ENCODE assay signal across 8 mouse cellular contexts in genomic region chr2:127587514-127587844, GRCm38 (mm10). TPM values are rescaled to one million over a fixed set of nuclear protein-coding genes. Genes with fewer than 3 reads are reported as not detected.
A peak's percentile ranks its signal among the peaks of the same experiment; 100 is the strongest.
DNase-seq lines count a peak whose midpoint lies in the region; ATAC-seq and TF ChIP-seq lines count a peak whose summit lies in the region.

No protein-coding gene starts in this region.

- peak overlapping the region; percentile 81 for H3K27ac ChIP-seq in lung, embryonic 14.5 days (ENCODE audit: low read depth)
- no peak overlapping the region for H3K27ac ChIP-seq in embryonic fibroblast, embryonic 13.5 days (ENCODE audit: insufficient read depth, low read length)
- peak overlapping the region; percentile 99 for H3K27ac ChIP-seq in limb, embryonic 10.5 days
- peak overlapping the region; percentile 94 for H3K27ac ChIP-seq in neural tube, embryonic 14.5 days (ENCODE audit: low read depth, low read length)

- peak overlapping the region; percentile 94 for H3K4me3 ChIP-seq in lung, embryonic 14.5 days (ENCODE audit: low read depth, low read length)
- peak overlapping the region; percentile 93 for H3K4me3 ChIP-seq in embryonic fibroblast, embryonic 13.5 days (ENCODE audit: insufficient read depth, low read length)
- peak overlapping the region; percentile 92 for H3K4me3 ChIP-seq in limb, embryonic 10.5 days
- H3K4me3 ChIP-seq in neural tube, embryonic 14.5 days (ENCODE audit: low read depth, low read length): peak overlapping the region; percentile 80

- TF ChIP-seq POLR2A in embryonic fibroblast, embryonic 13.5 days (IDR thresholded peaks at IDR 0.05; ENCODE audit: low read depth, low read length): no peak

- WGBS in lung, embryonic 14.5 days: under 1% methylated on average over 22 of the region's 22 CpGs
- under 1% methylated on average over 22 of the region's 22 CpGs for WGBS in limb, embryonic 10.5 days
- under 1% methylated on average over 22 of the region's 22 CpGs for WGBS in neural tube, embryonic 14.5 days

- H3K9ac ChIP-seq in lung, embryonic 14.5 days: peak overlapping the region; percentile 72
- peak overlapping the region; percentile 88 for H3K9ac ChIP-seq in neural tube, embryonic 14.5 days (replicated peaks; ENCODE audit: low read depth, low read length)

- ATAC-seq in lung, embryonic 14.5 days (ENCODE audit: insufficient read depth): peak; percentile 22
- peak; percentile 28 for ATAC-seq in neural tube, embryonic 14.5 days (ENCODE audit: low read depth)
- no peak for ATAC-seq in monocyte, adult 5-6 weeks (replicated peaks; ENCODE audit: insufficient number of reproducible peaks, low FRiP score, low TSS enrichment, poor library complexity, severe bottlenecking)

- peak overlapping the region; percentile 84 for H3K4me2 ChIP-seq in lung, embryonic 14.5 days
- H3K4me2 ChIP-seq in neural tube, embryonic 14.5 days (ENCODE audit: low read depth, low read length): peak overlapping the region; percentile 73

- peaks cover 14% of the 10 kb centered on the region; the same call in 1 of the 2 replicates for H3K36me3 ChIP-seq in lung, embryonic 14.5 days (ENCODE audit: insufficient read depth)
- peaks cover 19% of the 10 kb centered on the region for H3K36me3 ChIP-seq in limb, embryonic 10.5 days
- no peaks in the 10 kb centered on the region for H3K36me3 ChIP-seq in neural tube, embryonic 14.5 days (ENCODE audit: control insufficient read depth, insufficient read depth, low read length)

- TF ChIP-seq CTCF in lung, embryonic 14.5 days (IDR thresholded peaks at IDR 0.05; ENCODE audit: low read depth): no peak
- no peak for TF ChIP-seq CTCF in embryonic fibroblast, embryonic 13.5 days (IDR thresholded peaks at IDR 0.05; ENCODE audit: borderline replicate concordance, insufficient read depth, low read length)

- peaks cover 6% of the 10 kb centered on the region; the same call in 1 of the 2 replicates for H3K4me1 ChIP-seq in lung, embryonic 14.5 days (ENCODE audit: insufficient read depth)
- no peaks in the 10 kb centered on the region for H3K4me1 ChIP-seq in embryonic fibroblast, embryonic 13.5 days (ENCODE audit: control insufficient read depth, insufficient read depth, low read length)
- peaks cover 46% of the 10 kb centered on the region for H3K4me1 ChIP-seq in limb, embryonic 10.5 days
- peaks cover 20% of the 10 kb centered on the region for H3K4me1 ChIP-seq in neural tube, embryonic 14.5 days (ENCODE audit: control insufficient read depth, insufficient read depth, low read length)

- H3K27me3 ChIP-seq in lung, embryonic 14.5 days (ENCODE audit: insufficient read depth, low read length): no peaks in the 10 kb centered on the region
- H3K27me3 ChIP-seq in limb, embryonic 10.5 days (ENCODE audit: low read depth, poor library complexity, severe bottlenecking): no peaks in the 10 kb centered on the region
- H3K27me3 ChIP-seq in neural tube, embryonic 14.5 days (ENCODE audit: control insufficient read depth, insufficient read depth, low read length): no peaks in the 10 kb centered on the region

- no peak for DNase-seq in lung, embryonic 14.5 days
- no peak for DNase-seq in lung, adult 18-20 months
- DNase-seq in limb, embryonic 10.5 days (ENCODE audit: low spot score): no peak
- DNase-seq in adrenal gland, adult 2 months: no peak
- no peak for DNase-seq in spleen, adult 18-20 months

- H3K9me3 ChIP-seq in lung, embryonic 14.5 days (ENCODE audit: low read depth, low read length): no peaks in the 10 kb centered on the region
- H3K9me3 ChIP-seq in limb, embryonic 10.5 days (replicated peaks): no peaks in the 10 kb centered on the region
- no peaks in the 10 kb centered on the region for H3K9me3 ChIP-seq in neural tube, embryonic 14.5 days (ENCODE audit: control insufficient read depth, low read length)

RNA-seq across cellular contexts. Expression of gene Mrps5, which starts 0.5 kb away (rescaled TPM):
- 127 and 133 TPM in 2 replicates for polyA plus RNA-seq in lung, embryonic 14.5 days (2014; fragmentation: Nextera tagmentation; extraction: Ambion mirVana)
- 57.6 and 70.3 TPM in 2 replicates for polyA plus RNA-seq in embryonic fibroblast, embryonic 13.5 days (2011; ENCODE audit: insufficient read length, low read depth, missing spikeins)
- polyA plus RNA-seq in limb, embryonic 10.5 days (2016; fragmentation: Nextera tagmentation; extraction: Ambion mirVana): 171 and 176 TPM in 2 replicates
- polyA plus RNA-seq in neural tube, embryonic 14.5 days (2014; fragmentation: Nextera tagmentation; extraction: Ambion mirVana): 140 and 141 TPM in 2 replicates
- total RNA-seq in adrenal gland, adult 2 months (2021): 100 to 1,000 TPM; 111 to 122 TPM
- polyA plus RNA-seq in adrenal gland, adult 2 months (2012; rRNA removed): 36.8 and 43.7 TPM in 2 replicates
- 29.1 to 59.9 TPM (median 46.1 TPM) in 3 replicates for total RNA-seq in monocyte, adult 5-6 weeks (2017)

RNA-seq across cellular contexts. Expression of gene Zfp661, which starts 0.6 kb away (rescaled TPM):
- 4.4 and 4.9 TPM in 2 replicates for polyA plus RNA-seq in lung, embryonic 14.5 days (2014; fragmentation: Nextera tagmentation; extraction: Ambion mirVana)
- polyA plus RNA-seq in embryonic fibroblast, embryonic 13.5 days (2011; ENCODE audit: insufficient read length, low read depth, missing spikeins): 2.9 and 3.1 TPM in 2 replicates
- 5.9 and 6.9 TPM in 2 replicates for polyA plus RNA-seq in limb, embryonic 10.5 days (2016; fragmentation: Nextera tagmentation; extraction: Ambion mirVana)
- polyA plus RNA-seq in neural tube, embryonic 14.5 days (2014; fragmentation: Nextera tagmentation; extraction: Ambion mirVana): 7.7 and 9.3 TPM in 2 replicates
- 1 to 10 TPM; 2.7 to 2.9 TPM for total RNA-seq in adrenal gland, adult 2 months (2021)
- 0.90 and 1.3 TPM in 2 replicates for polyA plus RNA-seq in adrenal gland, adult 2 months (2012; rRNA removed)
- total RNA-seq in monocyte, adult 5-6 weeks (2017): 1.3 to 2.9 TPM (median 2.2 TPM) in 3 replicates

RNA-seq across cellular contexts. Expression of gene Prom2, which starts 46.2 kb away (rescaled TPM):
- 1.6 and 1.8 TPM in 2 replicates for polyA plus RNA-seq in lung, embryonic 14.5 days (2014; fragmentation: Nextera tagmentation; extraction: Ambion mirVana)
- polyA plus RNA-seq in embryonic fibroblast, embryonic 13.5 days (2011; ENCODE audit: insufficient read length, low read depth, missing spikeins): not detected in 2 replicates
- polyA plus RNA-seq in limb, embryonic 10.5 days (2016; fragmentation: Nextera tagmentation; extraction: Ambion mirVana): 2.3 and 2.6 TPM in 2 replicates
- not detected in 2 replicates for polyA plus RNA-seq in neural tube, embryonic 14.5 days (2014; fragmentation: Nextera tagmentation; extraction: Ambion mirVana)
- total RNA-seq in adrenal gland, adult 2 months (2021): under 1 TPM; 0.37 to 0.83 TPM
- 0.42 and 0.63 TPM in 2 replicates for polyA plus RNA-seq in adrenal gland, adult 2 months (2012; rRNA removed)
- not detected in 3 replicates for total RNA-seq in monocyte, adult 5-6 weeks (2017)
